Mouse (Mus musculus) kidney, embryonic 15.5 days (tissue): ENCODE measurements around the gene Cdk6. TPM values are rescaled to one million over a fixed set of nuclear protein-coding genes. Genes with fewer than 3 reads are reported as not detected.

Experiments
- ATAC-seq: fragments of 200-750 bp; cut with Nextera tagmentation; replicated peaks from 2 replicates; pipeline ENCODE4 v1.8.0; 2017; ENCODE audit warnings: moderate TSS enrichment; ENCODE audit not compliant: low FRiP score
- H3K27ac ChIP-seq: fragments of 300-500 bp; sonication (generic); 2 replicates; pipeline ENCODE4 v1.5.1; 2015; ENCODE audit warnings: mild to moderate bottlenecking, inconsistent platforms
- H3K27me3 ChIP-seq: fragments of 300-500 bp; sonication (generic); 2 replicates; pipeline ENCODE4 v1.6.1; 2015; ENCODE audit warnings: inconsistent platforms
- H3K36me3 ChIP-seq: fragments of 300-500 bp; sonication (generic); 2 replicates; pipeline ENCODE4 v1.6.1; 2015; ENCODE audit warnings: inconsistent platforms
- H3K4me1 ChIP-seq: fragments of 300-500 bp; sonication (generic); 2 replicates; pipeline ENCODE4 v1.6.1; 2015; ENCODE audit warnings: inconsistent platforms
- H3K4me2 ChIP-seq: fragments of 300-500 bp; sonication (generic); 2 replicates; pipeline ENCODE4 v1.6.1; 2015; ENCODE audit warnings: moderate library complexity, mild to moderate bottlenecking, inconsistent platforms
- H3K4me3 ChIP-seq: fragments of 300-500 bp; sonication (generic); replicated peaks from 2 replicates; pipeline ENCODE4 v1.5.1; 2015; ENCODE audit warnings: mild to moderate bottlenecking, inconsistent platforms
- H3K9ac ChIP-seq: fragments of 300-500 bp; sonication (generic); 2 replicates; pipeline ENCODE4 v1.6.1; 2015; ENCODE audit warnings: mild to moderate bottlenecking, inconsistent platforms
- H3K9me3 ChIP-seq: fragments of 300-500 bp; sonication (generic); replicated peaks from 2 replicates; pipeline ENCODE4 v1.6.1; 2016; ENCODE audit warnings: inconsistent platforms
- WGBS: fragments of 180-500 bp; shearing (Covaris S2); methylation state at CpG from one replicate; pipeline ENCODE4 v1.1.7; 2015; ENCODE audit warnings: mixed read lengths; 5-methylcytosine and 5-hydroxymethylcytosine counted together
- polyA plus RNA-seq: library from polyadenylated mRNA; unstranded; fragments of >200 nt; fragmentation: Nextera tagmentation; extraction: Ambion mirVana; gene quantifications from 2 replicates; pipeline ENCODE4 v1.2.1, GENCODE M21; 2015

Gene Cdk6
- polyA plus RNA-seq, 1 experiment from 2014 or later: 22.3 TPM

DNA sequence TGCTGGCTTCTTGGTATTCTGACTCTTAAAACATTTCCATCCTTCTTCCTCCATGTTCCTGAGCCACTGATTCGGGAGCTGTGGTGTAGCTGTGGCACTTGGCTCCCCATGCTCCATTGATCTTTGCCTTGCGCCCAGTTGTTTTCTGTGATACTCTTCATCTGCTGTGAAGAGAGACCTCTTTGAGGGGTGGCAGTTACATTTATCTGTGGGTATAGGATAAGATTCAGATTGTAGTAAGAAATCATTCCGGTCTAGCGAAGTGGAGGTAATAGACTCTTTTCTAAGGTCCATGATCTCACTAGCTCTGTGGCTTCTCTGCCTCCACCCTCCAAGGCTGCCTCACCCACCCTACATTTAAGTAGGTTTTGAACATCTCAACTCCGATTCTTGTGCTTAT is 159.0 kb downstream of the Cdk6 start:
- 86% methylated on average over 5 of the region's 5 CpGs for WGBS
- H3K27ac ChIP-seq: no peak overlapping the region
- H3K4me1 ChIP-seq: peaks cover 25% of the 10 kb centered on the region
- H3K36me3 ChIP-seq: no peaks in the 10 kb centered on the region
- no peak overlapping the region for H3K9ac ChIP-seq
- no peaks in the 10 kb centered on the region for H3K27me3 ChIP-seq
- no peak overlapping the region for H3K4me3 ChIP-seq
- no peak for ATAC-seq
- no peaks in the 10 kb centered on the region for H3K9me3 ChIP-seq
- no peak overlapping the region for H3K4me2 ChIP-seq

DNA sequence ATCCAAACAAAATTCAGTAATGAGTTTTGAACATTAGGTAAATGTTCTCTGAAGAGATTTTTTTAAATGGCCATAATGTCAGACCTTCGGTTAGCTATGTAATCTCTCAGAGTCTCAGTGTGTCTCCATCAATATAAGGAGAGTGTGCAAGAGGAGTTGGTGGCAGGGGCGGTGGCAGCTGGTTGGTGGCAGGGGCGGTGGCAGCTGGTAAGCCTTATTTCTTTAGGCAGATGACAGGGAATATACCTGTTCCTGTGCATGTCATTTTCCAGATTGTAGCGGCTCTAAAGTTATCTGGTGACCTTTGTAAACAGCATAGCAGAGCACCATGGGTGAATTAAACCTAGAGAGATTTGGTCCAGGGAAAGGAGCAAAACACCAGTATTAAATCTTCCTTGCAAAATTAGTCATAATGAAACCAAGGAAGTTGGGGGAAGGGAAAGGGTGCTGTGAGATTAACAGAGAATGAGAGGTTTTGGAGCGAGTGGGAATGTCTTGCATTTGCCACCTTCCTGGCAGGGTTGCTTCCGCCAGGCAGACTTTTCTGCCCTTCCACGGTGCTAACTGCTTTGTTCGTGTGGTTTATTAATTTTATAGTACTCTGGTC is 159.8 kb downstream of the Cdk6 start:
- peaks cover 25% of the 10 kb centered on the region for H3K4me1 ChIP-seq
- ATAC-seq: 0 out of 2 replicates have a peak, but pooled peaks have one; percentile 29
- H3K9ac ChIP-seq: no peak overlapping the region
- no peaks in the 10 kb centered on the region for H3K36me3 ChIP-seq
- H3K4me2 ChIP-seq: peak overlapping the region; percentile 15; the same call in 1 of the 2 replicates
- H3K27me3 ChIP-seq: no peaks in the 10 kb centered on the region
- no peaks in the 10 kb centered on the region for H3K9me3 ChIP-seq
- H3K4me3 ChIP-seq: no peak overlapping the region
- WGBS: 58% methylated on average over 8 of the region's 8 CpGs
- H3K27ac ChIP-seq: no peak overlapping the region

- WGBS: 9% methylated on average over 8 of the region's 8 CpGs
- Histone ChIP-seq H3K4me3 (no peak overlapping the region), H3K27me3 (no peaks in the 10 kb centered on the region), H3K27ac (no peak overlapping the region), H3K4me1 (peaks cover 25% of the 10 kb centered on the region), H3K36me3 (no peaks in the 10 kb centered on the region), H3K4me2 (peak overlapping the region; percentile 15; the same call in 1 of the 2 replicates), H3K9me3 (no peaks in the 10 kb centered on the region), H3K9ac (no peak overlapping the region)
- ATAC-seq: peak; percentile 63
These were observed 160.3 kb downstream of the Cdk6 start for GRCm38 (mm10) chr5:3501564-3502001.

GRCm38 (mm10) chr5:3502610-3503350 is 161.5 kb downstream of the Cdk6 start:
- Histone ChIP-seq H3K36me3 (no peaks in the 10 kb centered on the region), H3K4me3 (no peak overlapping the region), H3K9ac (no peak overlapping the region), H3K9me3 (no peaks in the 10 kb centered on the region), H3K4me2 (no peak overlapping the region), H3K27me3 (no peaks in the 10 kb centered on the region), H3K27ac (no peak overlapping the region), H3K4me1 (peaks cover 25% of the 10 kb centered on the region)
- ATAC-seq: peak; percentile 63; the same call in 1 of the 2 replicates
- 50% methylated on average over 11 of the region's 11 CpGs for WGBS

DNA sequence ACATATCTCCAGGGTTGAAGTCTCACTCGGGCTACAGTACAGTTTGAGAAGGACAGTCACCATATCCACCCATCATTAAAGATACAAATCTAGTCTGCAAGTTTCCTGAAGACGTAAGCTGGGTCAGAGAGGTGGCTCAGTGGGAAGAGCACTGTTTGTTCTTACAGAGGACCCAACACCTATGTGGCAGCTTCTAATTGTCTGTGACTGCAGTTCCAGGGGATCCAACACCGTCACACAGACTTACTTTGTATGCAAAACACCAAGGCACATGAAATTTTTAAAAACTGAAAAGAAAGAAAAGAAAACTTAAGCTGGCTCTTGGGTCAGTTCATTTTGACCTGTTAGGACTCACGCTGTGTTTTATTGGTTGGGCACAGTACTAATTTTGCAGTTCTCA is 162.1 kb downstream of the Cdk6 start:
- H3K9me3 ChIP-seq: no peaks in the 10 kb centered on the region
- H3K9ac ChIP-seq: no peak overlapping the region
- peaks cover 26% of the 10 kb centered on the region for H3K4me1 ChIP-seq
- 79% methylated on average over 4 of the region's 4 CpGs for WGBS
- H3K27me3 ChIP-seq: no peaks in the 10 kb centered on the region
- H3K4me2 ChIP-seq: no peak overlapping the region
- H3K36me3 ChIP-seq: no peaks in the 10 kb centered on the region
- H3K27ac ChIP-seq: no peak overlapping the region
- no peak for ATAC-seq
- no peak overlapping the region for H3K4me3 ChIP-seq

- H3K9me3 ChIP-seq: no peaks in the 10 kb centered on the region
- no peak overlapping the region for H3K4me3 ChIP-seq
- no peak overlapping the region for H3K9ac ChIP-seq
- 77% methylated on average over 9 of the region's 9 CpGs for WGBS
- H3K27me3 ChIP-seq: no peaks in the 10 kb centered on the region
- no peak for ATAC-seq
- H3K4me1 ChIP-seq: peaks cover 27% of the 10 kb centered on the region
- no peak overlapping the region for H3K4me2 ChIP-seq
- H3K36me3 ChIP-seq: no peaks in the 10 kb centered on the region
- H3K27ac ChIP-seq: no peak overlapping the region
These were observed 162.6 kb downstream of the Cdk6 start for GRCm38 (mm10) chr5:3503836-3504323.

DNA sequence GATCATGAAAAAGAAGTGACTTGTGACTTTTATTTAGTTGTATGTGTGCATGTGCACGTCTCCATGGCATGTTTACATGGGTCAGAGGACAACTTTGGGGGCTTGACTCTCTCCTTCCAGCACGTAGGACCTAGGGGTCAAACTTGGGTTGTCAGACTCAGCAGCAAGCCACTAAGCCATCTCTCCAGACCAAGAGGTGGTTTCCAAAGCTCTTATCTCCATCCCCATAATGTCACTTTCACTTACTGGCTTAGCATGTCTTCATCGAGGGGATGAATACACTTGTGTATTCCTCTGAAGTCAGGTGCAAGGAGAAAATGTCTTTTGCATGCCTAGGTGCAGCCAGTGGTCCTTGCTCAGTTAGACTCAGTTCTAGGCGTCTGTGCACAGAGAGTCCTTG is 163.2 kb downstream of the Cdk6 start:
- WGBS: 70% methylated on average over 4 of the region's 4 CpGs
- H3K9me3 ChIP-seq: no peaks in the 10 kb centered on the region
- no peak for ATAC-seq
- no peaks in the 10 kb centered on the region for H3K27me3 ChIP-seq
- H3K27ac ChIP-seq: no peak overlapping the region
- H3K4me1 ChIP-seq: peaks cover 27% of the 10 kb centered on the region
- H3K4me3 ChIP-seq: no peak overlapping the region
- H3K9ac ChIP-seq: no peak overlapping the region
- H3K36me3 ChIP-seq: no peaks in the 10 kb centered on the region
- no peak overlapping the region for H3K4me2 ChIP-seq

DNA sequence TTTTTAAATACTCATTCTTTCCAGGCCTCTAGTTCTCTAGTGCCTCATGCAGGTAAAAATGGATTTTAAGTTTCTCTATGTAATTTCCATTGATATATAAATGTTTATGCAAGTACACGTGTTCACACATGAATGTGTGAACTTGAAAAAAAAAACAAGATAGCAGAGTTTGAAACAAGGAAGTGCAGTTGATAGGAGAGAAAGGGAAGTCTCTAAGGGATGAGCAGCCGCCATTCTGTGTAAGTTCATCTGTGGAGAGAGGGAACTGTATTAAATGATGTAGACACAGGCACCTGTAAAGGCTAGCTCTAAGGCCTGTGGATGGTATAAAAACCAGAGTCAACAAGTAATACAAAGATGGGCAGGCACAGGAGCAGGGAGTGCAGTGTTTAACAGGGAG is 164.3 kb downstream of the Cdk6 start:
- Histone ChIP-seq H3K4me3 (no peak overlapping the region), H3K9me3 (no peaks in the 10 kb centered on the region), H3K4me2 (no peak overlapping the region), H3K9ac (no peak overlapping the region), H3K36me3 (no peaks in the 10 kb centered on the region), H3K4me1 (peaks cover 27% of the 10 kb centered on the region), H3K27ac (no peak overlapping the region), H3K27me3 (no peaks in the 10 kb centered on the region)
- no peak for ATAC-seq
- WGBS: 75% methylated on average over 2 of the region's 2 CpGs

DNA sequence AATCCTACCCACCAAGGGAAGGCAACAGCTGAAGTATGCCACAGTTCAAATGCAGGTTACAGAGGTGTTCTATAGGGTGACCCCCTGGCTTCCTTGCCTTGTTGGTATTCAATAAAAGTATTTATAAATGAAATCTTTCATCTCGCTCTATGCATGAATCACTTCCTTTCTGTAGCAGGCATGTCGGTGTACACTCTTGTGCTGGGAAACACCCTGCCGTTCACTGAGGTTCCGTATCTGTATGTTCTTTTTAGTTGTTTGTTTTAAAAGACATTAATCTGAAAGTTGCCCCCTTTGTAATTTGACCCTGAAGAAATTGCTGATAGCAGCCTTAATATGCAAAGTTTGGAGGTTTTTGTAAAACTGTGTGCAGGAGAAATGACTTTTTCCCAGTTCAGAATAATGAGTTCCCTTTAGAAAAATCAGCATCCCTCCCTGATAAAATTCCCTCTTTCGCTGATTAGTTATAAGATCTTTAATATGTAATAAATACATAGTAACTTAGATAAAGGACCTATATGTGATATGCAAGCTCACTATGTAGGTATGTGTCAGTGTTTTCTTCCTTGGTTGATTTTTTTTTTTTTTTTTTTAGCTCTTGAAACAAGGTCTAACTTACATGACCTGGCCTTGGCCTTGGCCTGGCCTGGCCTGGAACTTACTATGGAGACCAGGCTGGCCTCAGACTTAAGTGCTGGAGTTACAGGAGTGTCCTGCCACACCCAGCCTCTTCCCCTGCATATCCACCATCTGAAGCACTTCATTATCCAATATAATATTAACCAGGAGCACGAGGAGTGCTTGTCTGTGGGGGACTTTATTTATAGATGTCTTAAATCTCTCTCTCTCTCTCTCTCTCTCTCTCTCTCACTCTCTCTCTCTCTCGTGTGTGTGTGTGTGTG is 167.4 kb downstream of the Cdk6 start:
- Histone ChIP-seq H3K9ac (no peak overlapping the region), H3K27me3 (no peaks in the 10 kb centered on the region), H3K9me3 (no peaks in the 10 kb centered on the region), H3K4me3 (no peak overlapping the region), H3K4me2 (no peak overlapping the region), H3K36me3 (no peaks in the 10 kb centered on the region), H3K27ac (no peak overlapping the region), H3K4me1 (0 out of 2 replicates have a peak, but pooled peaks cover 2% of the 10 kb centered on the region)
- WGBS: 54% methylated on average over 7 of the region's 7 CpGs
- no peak for ATAC-seq

DNA sequence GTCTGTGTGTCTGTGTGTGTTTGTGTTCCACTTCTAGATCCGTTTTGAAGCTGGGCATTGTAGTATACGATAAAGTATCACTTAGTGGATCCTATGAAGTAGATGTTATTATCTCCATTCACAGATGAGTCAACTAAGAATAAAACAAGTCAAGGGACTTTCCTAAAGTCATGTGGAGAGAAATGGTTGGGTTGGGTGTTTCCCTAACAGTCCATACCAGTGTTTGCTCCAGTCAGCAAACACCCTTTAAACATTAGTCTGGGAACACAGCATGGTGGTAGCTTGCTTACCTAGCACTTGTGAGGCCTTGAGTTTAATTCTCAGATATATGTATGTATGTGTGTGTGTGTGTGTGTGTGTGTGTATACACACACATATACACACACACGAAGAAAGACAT is 168.2 kb downstream of the Cdk6 start:
- H3K27me3 ChIP-seq: no peaks in the 10 kb centered on the region
- no peak overlapping the region for H3K27ac ChIP-seq
- no peaks in the 10 kb centered on the region for H3K36me3 ChIP-seq
- no peaks in the 10 kb centered on the region for H3K9me3 ChIP-seq
- H3K4me2 ChIP-seq: no peak overlapping the region
- 0 out of 2 replicates have a peak, but pooled peaks cover 2% of the 10 kb centered on the region for H3K4me1 ChIP-seq
- no peak overlapping the region for H3K4me3 ChIP-seq
- no peak overlapping the region for H3K9ac ChIP-seq
- 84% methylated on average over 3 of the region's 3 CpGs for WGBS
- no peak for ATAC-seq

DNA sequence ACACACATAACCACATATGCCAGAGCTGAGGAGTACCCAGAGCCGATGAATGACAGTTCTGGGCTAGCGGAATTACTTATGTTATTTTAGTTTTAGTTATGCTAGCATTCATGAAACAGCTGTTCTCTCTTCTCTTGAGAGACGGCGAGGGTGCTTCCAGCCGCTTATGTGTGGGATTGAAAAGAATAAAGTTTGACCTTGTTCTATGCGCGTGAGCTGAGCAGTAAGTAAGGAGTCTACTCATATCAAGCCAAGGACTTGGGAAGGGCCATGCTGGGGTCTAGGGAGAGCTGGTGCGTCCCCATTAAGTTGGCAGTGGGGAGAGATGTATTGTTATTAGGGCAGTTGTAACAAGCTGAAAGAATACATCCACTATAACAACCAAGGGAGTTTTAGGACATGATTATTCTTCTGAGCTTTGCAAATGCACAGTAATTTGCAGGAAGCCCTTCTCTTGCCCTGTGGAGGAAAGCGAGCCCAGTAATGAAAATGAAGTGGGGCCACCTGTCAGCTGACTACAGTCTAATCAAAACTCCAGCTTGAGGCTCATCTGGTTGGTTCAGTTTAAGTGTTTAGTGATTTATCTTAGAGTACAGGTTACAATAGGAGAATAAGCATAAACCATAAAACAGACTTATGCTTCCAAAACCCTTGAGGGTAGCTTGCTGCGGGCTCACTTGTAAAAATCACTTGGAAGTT is 170.0 kb downstream of the Cdk6 start:
- H3K4me2 ChIP-seq: no peak overlapping the region
- ATAC-seq: no peak
- 59% methylated on average over 10 of the region's 10 CpGs for WGBS
- no peaks in the 10 kb centered on the region for H3K27me3 ChIP-seq
- no peak overlapping the region for H3K4me3 ChIP-seq
- H3K36me3 ChIP-seq: no peaks in the 10 kb centered on the region
- no peak overlapping the region for H3K9ac ChIP-seq
- peaks cover 6% of the 10 kb centered on the region; the same call in 1 of the 2 replicates for H3K4me1 ChIP-seq
- H3K9me3 ChIP-seq: no peaks in the 10 kb centered on the region
- H3K27ac ChIP-seq: no peak overlapping the region
